Mouse (Mus musculus): ENCODE results near the gene Rab6b.

DNA sequence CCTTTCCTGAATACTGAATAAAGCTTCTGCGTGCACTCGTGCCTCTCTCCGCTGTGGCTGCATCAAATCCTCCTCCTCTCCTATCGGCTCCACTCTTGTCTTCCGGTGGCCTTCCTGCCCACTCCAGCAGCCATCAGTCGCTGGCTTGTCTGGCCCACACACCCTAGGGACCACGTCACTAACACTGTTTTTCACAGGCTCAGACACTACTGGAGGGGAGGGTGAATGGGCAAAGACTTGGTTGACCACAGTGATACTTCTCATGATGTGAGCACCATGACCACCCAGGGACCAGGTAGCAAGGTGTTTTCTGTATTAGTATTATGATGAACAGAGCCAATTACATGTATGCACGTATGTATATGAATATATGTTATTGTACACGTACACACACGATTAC lies 34.7 kb downstream of the Rab6b start:
- no peak for TF ChIP-seq GATA1 (IDR thresholded peaks at IDR 0.05; ENCODE audit: borderline replicate concordance, low read length)
- no peak for TF ChIP-seq FLI1 (IDR thresholded peaks at IDR 0.05; ENCODE audit: low read length)
